Mouse (Mus musculus) bone marrow macrophage, adult 2 months (primary cell): ENCODE results near the gene Colq.

Source experiments
- CTCF ChIP-seq: IDR thresholded peaks from 2 replicates; pipeline ENCODE4 v1.5.1; 2012; ENCODE audit warnings: low read depth, mild to moderate bottlenecking, low read length, moderate library complexity
- POLR2A ChIP-seq: IDR thresholded peaks from 2 replicates; pipeline ENCODE4 v1.6.1; 2012; ENCODE audit warnings: mild to moderate bottlenecking, low read depth, low read length, borderline replicate concordance

GRCm38 (mm10) chr14:31525040-31525810 lies 65.9 kb downstream of the Colq start:
- TF ChIP-seq CTCF, result no peak
- TF ChIP-seq POLR2A, result no peak
